Mouse (Mus musculus) cortical plate, adult 2 months (tissue): ENCODE measurements at regions not wholly inside any gene's neighbourhood (a gene's known extent, or its start where the extent isn't known, plus 50 kb on each side); places are given as distances from the start of the nearest gene placed in this dataset.

Experiments
- H3K27ac ChIP-seq: fragments of 200-500 bp; 2 replicates; pipeline ENCODE4 v1.5.1; 2012; ENCODE audit warnings: low read length, control low read depth, inconsistent platforms; ENCODE audit not compliant: insufficient read depth
- H3K4me1 ChIP-seq: fragments of 200-500 bp; 2 replicates; pipeline ENCODE4 v1.6.1; 2011; ENCODE audit warnings: low read length; ENCODE audit not compliant: control insufficient read depth, insufficient read depth
- H3K4me3 ChIP-seq: fragments of 200-500 bp; 2 replicates; pipeline ENCODE4 v1.5.1; 2011; ENCODE audit warnings: mild to moderate bottlenecking, low read length, control low read depth; ENCODE audit not compliant: insufficient read depth
- CTCF ChIP-seq: fragments of 200-500 bp; IDR thresholded peaks from 2 replicates; pipeline ENCODE4 v1.5.1; 2011; ENCODE audit warnings: mild to moderate bottlenecking, control low read depth, low read length; ENCODE audit not compliant: insufficient read depth; ENCODE audit errors: extremely low read depth
- POLR2A ChIP-seq: fragments of 200-500 bp; IDR thresholded peaks from 2 replicates; pipeline ENCODE4 v1.6.1; 2011; ENCODE audit warnings: mild to moderate bottlenecking, low read length, control low read depth; ENCODE audit not compliant: insufficient read depth; ENCODE audit errors: extremely low read depth

- TF ChIP-seq POLR2A = no peak
- TF ChIP-seq CTCF = no peak
- Histone ChIP-seq H3K27ac (no peak overlapping the region), H3K4me1 (no peaks in the 10 kb centered on the region), H3K4me3 (no peak overlapping the region)
These were observed 174.1 kb downstream of the Snx10 start for GRCm38 (mm10) chr6:51697754-51698153.

- TF ChIP-seq POLR2A = no peak
- Histone ChIP-seq H3K4me1 (no peaks in the 10 kb centered on the region), H3K4me3 (no peak overlapping the region), H3K27ac (no peak overlapping the region)
These were observed 174.5 kb downstream of the Snx10 start for GRCm38 (mm10) chr6:51698244-51698643.

GRCm38 (mm10) chr6:51701253-51702020 lies 177.7 kb downstream of the Snx10 start:
- Histone ChIP-seq H3K4me3 (no peak overlapping the region), H3K4me1 (no peaks in the 10 kb centered on the region), H3K27ac (no peak overlapping the region)
- TF ChIP-seq CTCF (no peak), POLR2A (no peak)

GRCm38 (mm10) chr6:51702456-51703171 lies 178.9 kb downstream of the Snx10 start:
- Histone ChIP-seq H3K4me1 (no peaks in the 10 kb centered on the region), H3K4me3 (no peak overlapping the region), H3K27ac (no peak overlapping the region)
- TF ChIP-seq POLR2A = no peak
- no peak for TF ChIP-seq CTCF

GRCm38 (mm10) chr6:51708011-51708410 lies 184.3 kb downstream of the Snx10 start:
- no peak overlapping the region for H3K4me3 ChIP-seq
- TF ChIP-seq POLR2A (no peak), CTCF (no peak)
- no peak overlapping the region for H3K27ac ChIP-seq
- H3K4me1 ChIP-seq = no peaks in the 10 kb centered on the region

GRCm38 (mm10) chr6:51708668-51709339 lies 185.1 kb downstream of the Snx10 start:
- no peak overlapping the region for H3K27ac ChIP-seq

GRCm38 (mm10) chr6:51709340-51710067 lies 185.8 kb downstream of the Snx10 start:
- Histone ChIP-seq H3K4me1 (no peaks in the 10 kb centered on the region), H3K27ac (no peak overlapping the region), H3K4me3 (no peak overlapping the region)
- TF ChIP-seq CTCF = no peak
- TF ChIP-seq POLR2A = no peak

More at GRCm38 (mm10) chr6:51708668-51709339, 185.1 kb downstream of the Snx10 start:
- TF ChIP-seq POLR2A (no peak), CTCF (no peak)
- Histone ChIP-seq H3K4me1 (no peaks in the 10 kb centered on the region), H3K4me3 (no peak overlapping the region)

- no peak overlapping the region for H3K4me3 ChIP-seq
- H3K4me1 ChIP-seq = no peaks in the 10 kb centered on the region
- no peak overlapping the region for H3K27ac ChIP-seq
- TF ChIP-seq POLR2A (no peak), CTCF (no peak)
These were observed 186.5 kb downstream of the Snx10 start for GRCm38 (mm10) chr6:51710153-51710552.

GRCm38 (mm10) chr6:51710926-51711615 lies 187.4 kb downstream of the Snx10 start:
- Histone ChIP-seq H3K4me3 (no peak overlapping the region), H3K27ac (no peak overlapping the region), H3K4me1 (no peaks in the 10 kb centered on the region)
- TF ChIP-seq POLR2A (no peak), CTCF (no peak)
